Mouse (Mus musculus) Patski (cell line): Measurements from ENCODE around the gene Vangl2. TPM values are rescaled to one million over a fixed set of nuclear protein-coding genes. Genes with fewer than 3 reads are reported as not detected.

Experiments used
- ATAC-seq: fragments of 100-300 bp; one replicate; pipeline ENCODE4 v1.8.0; 2021
- CTCF ChIA-PET: fragments of 350-600 bp; sonication (Branson Sonifier 250); formaldehyde crosslinking; loops from one replicate; lab custom pipeline; 2022; ENCODE audit warnings: inconsistent platforms; lab: Charles Lee
- POLR2A ChIA-PET: fragments of 350-600 bp; sonication (Branson Sonifier 250); formaldehyde crosslinking; loops from one replicate; lab custom pipeline; 2022; ENCODE audit warnings: antibody characterized with exemption, inconsistent platforms; lab: Charles Lee
- DNase-seq: peaks from one replicate; pipeline ENCODE4 v3.0.0-alpha.2; 2011; ENCODE audit warnings: low read depth, low spot score
- H3K27me3 ChIP-seq: fragments of 371-371 bp; one replicate; pipeline ENCODE4 v1.5.1; 2021
- CTCF ChIP-seq: fragments of 100-300 bp; IDR thresholded peaks from one replicate; pipeline ENCODE4 v1.5.1; 2021
- in situ Hi-C: fragments of 300-500 bp; cut with MboI; formaldehyde crosslinking; loops from 3 replicates; pipeline ENCODE4 v1.11.1; 2018; ENCODE audit warnings: low pct_unique_long_range_greater_than_20kb, mixed read lengths
- polyA plus RNA-seq: library from polyadenylated mRNA; unstranded; gene quantifications from one replicate; pipeline ENCODE4 v1.2.3, GENCODE M21; 2021

The Vangl2 gene
- polyA plus RNA-seq, 1 experiment from 2014 or later = 11.5 TPM

GRCm38 (mm10) chr1:172058874-172059273 is 30.6 kb upstream of the Vangl2 start:
- TF ChIP-seq CTCF = no peak
- no peak for DNase-seq
- in situ Hi-C loops = no loop called here
- ChIA-PET CTCF (no interaction called here), POLR2A (no interaction called here)
- no peak for ATAC-seq
- no peaks in the 10 kb centered on the region for H3K27me3 ChIP-seq

DNA sequence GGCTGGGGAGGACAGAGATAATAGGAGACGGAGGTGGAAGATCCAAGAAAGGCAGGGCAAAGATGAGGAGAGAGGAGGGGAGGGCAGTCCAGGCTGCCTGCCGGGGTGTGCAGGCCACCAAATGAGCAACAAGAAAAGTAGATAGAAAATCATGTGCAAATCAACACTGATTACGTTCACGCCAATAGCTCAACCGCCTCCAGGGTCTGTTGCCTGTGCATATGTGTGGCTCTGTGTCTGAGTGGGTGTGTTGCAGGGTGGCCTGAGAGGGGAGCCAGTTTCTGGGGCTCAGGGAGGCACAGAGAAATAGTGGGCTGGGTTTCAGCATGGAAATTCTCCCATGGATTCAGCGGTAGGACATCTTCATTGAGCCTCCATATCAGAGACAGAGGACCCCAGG is 30.1 kb upstream of the Vangl2 start:
- CTCF ChIA-PET = interaction anchor here (0.9 kb wide), 1 partner anchor 24 kb away, joined by 3 read pairs; the partner anchor contains the start of genes Copa and Ncstn
- no peaks in the 10 kb centered on the region for H3K27me3 ChIP-seq
- POLR2A ChIA-PET = no interaction called here
- DNase-seq = no peak
- ATAC-seq = no peak
- in situ Hi-C loops = no loop called here
- no peak for TF ChIP-seq CTCF

- POLR2A ChIA-PET = no interaction called here
- CTCF ChIA-PET = interaction anchor here (0.9 kb wide), 2 partner anchors 10 to 25 kb away, joined by 3 read pairs; partner anchors contain the start of genes Copa and Ncstn
- in situ Hi-C loops = no loop called here
- no peak for ATAC-seq
- TF ChIP-seq CTCF = no peak
- DNase-seq = no peak
- H3K27me3 ChIP-seq = no peaks in the 10 kb centered on the region
Observed at GRCm38 (mm10) chr1:172057491-172057921, 29.3 kb upstream of the Vangl2 start, which contains the start of gene Nhlh1. Nhlh1 (minus strand) TSS chr1:172057573.

GRCm38 (mm10) chr1:172056251-172056650 is 28.0 kb upstream of the Vangl2 start:
- TF ChIP-seq CTCF = no peak
- in situ Hi-C loops = no loop called here
- ChIA-PET CTCF (interaction anchor here (1.5 kb wide), 1 partner anchor 10 kb away, joined by 3 read pairs; no protein-coding TSS in a partner anchor), POLR2A (no interaction called here)
- no peaks in the 10 kb centered on the region for H3K27me3 ChIP-seq
- DNase-seq = no peak
- no peak for ATAC-seq

GRCm38 (mm10) chr1:172053541-172054440 is 25.5 kb upstream of the Vangl2 start:
- ChIA-PET POLR2A (interaction anchor here (0.7 kb wide), 1 partner anchor 329 kb away, joined by 5 read pairs; no protein-coding TSS in a partner anchor), CTCF (interaction anchor here (1.4 kb wide), 1 partner anchor 65 kb away, joined by 3 read pairs; no protein-coding TSS in a partner anchor)
- no peaks in the 10 kb centered on the region for H3K27me3 ChIP-seq
- in situ Hi-C loops = no loop called here
- DNase-seq = no peak
- ATAC-seq = no peak
- no peak for TF ChIP-seq CTCF

DNA sequence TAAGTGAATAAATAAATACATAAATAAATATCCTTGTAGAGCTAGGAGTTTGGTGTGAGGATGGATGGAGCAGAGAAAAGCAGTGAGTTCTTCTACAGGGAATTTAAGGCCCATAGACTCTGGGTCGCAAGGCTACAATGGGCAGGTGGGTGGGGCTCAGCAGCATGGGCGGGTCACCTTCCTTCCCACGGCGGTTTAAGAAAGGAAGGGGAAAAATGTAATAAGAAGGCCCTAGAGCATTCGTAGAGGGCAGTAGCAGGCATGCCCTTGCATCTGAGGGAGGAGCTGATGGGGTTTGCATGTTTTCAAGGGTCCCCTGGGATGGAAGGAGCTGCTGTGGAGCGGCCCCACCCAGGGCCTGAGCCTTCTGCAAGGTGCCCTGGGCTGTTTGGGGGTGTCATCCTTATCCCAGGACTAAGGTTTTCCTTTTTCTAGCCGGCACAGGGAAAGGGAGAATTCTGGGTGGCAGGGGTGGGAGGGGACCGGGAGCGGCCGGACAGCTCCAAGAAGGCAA is 24.6 kb upstream of the Vangl2 start:
- ChIA-PET POLR2A (no interaction called here), CTCF (interaction anchor here (1.2 to 1.4 kb wide), 3 partner anchors 28 to 67 kb away, joined by 3 to 4 read pairs (median 3); no protein-coding TSS in a partner anchor)
- ATAC-seq (no peak), DNase-seq (no peak)
- TF ChIP-seq CTCF = no peak
- H3K27me3 ChIP-seq = no peaks in the 10 kb centered on the region
- in situ Hi-C loops = no loop called here

- ChIA-PET CTCF (interaction anchor here (1.3 kb wide), 1 partner anchor 32 kb away, joined by 3 read pairs; no protein-coding TSS in a partner anchor), POLR2A (no interaction called here)
- H3K27me3 ChIP-seq = no peaks in the 10 kb centered on the region
- in situ Hi-C loops = loop anchor here (25.0 kb wide), 2 partner anchors 288 to 438 kb away; partner anchors contain the start of genes Igsf9, Kcnj10, Kcnj9 and Slamf9
- DNase-seq = no peak
- no peak for TF ChIP-seq CTCF
- ATAC-seq = no peak
Observed at GRCm38 (mm10) chr1:172049131-172049782, 21.0 kb upstream of the Vangl2 start.

GRCm38 (mm10) chr1:172048241-172048734 is 20.0 kb upstream of the Vangl2 start:
- no peak for TF ChIP-seq CTCF
- no peak for DNase-seq
- in situ Hi-C loops = loop anchor here (25.0 kb wide), 2 partner anchors 289 to 439 kb away; partner anchors contain the start of genes Igsf9, Kcnj10, Kcnj9 and Slamf9
- ChIA-PET POLR2A (no interaction called here), CTCF (interaction anchor here (1.0 to 1.8 kb wide), 3 partner anchors 33 to 276 kb away, joined by 3 to 6 read pairs (median 3); no protein-coding TSS in a partner anchor)
- no peak for ATAC-seq
- no peaks in the 10 kb centered on the region for H3K27me3 ChIP-seq

DNA sequence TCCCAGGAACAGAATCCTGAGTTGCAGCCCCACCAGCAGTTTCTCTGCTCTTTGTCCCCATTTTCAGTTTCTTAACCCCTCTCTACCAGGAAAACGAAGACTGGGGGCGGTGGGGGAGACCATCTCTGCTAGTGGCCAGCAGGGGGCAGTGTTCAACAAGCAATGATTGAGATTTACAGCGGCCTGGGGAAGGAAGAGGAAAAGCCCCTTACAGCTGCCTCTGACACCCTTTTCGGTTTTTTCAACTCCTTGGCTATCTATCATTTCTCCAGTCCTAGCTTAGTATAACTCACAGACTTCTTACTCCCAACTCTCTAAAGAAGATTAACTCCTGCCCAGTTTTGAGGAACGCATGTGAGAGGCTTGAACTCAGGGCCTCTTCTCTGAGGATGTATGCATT is 18.7 kb upstream of the Vangl2 start:
- peak; percentile 84 for TF ChIP-seq CTCF
- DNase-seq (no peak), ATAC-seq (peak; percentile 78)
- ChIA-PET CTCF (interaction anchor here (0.6 to 1.9 kb wide), 11 partner anchors 10 to 312 kb away, joined by 3 to 6 read pairs (median 3); partner anchors contain the start of genes Nhlh1, Pex19 and Vangl2), POLR2A (interaction anchor here (0.6 to 0.7 kb wide), 2 partner anchors 99 to 448 kb away, joined by 4 read pairs; no protein-coding TSS in a partner anchor)
- in situ Hi-C loops = loop anchor here (25.0 kb wide), 2 partner anchors 290 to 440 kb away; partner anchors contain the start of genes Igsf9, Kcnj10, Kcnj9 and Slamf9
- no peaks in the 10 kb centered on the region for H3K27me3 ChIP-seq
